Mouse (Mus musculus): ENCODE measurements around the gene Ncor2. TPM values are rescaled to one million over a fixed set of nuclear protein-coding genes. Genes with fewer than 3 reads are reported as not detected.

Ncor2 gene
- polyA plus RNA-seq, 1 experiment from 2014 or later: 78.3 TPM

GRCm38 (mm10) chr5:125076183-125076582, 102.8 kb downstream of the Ncor2 start:
- Histone ChIP-seq H3K27ac (no peak overlapping the region), H3K36me3 (ENCODE audit: inconsistent target) (peaks cover 36% of the 10 kb centered on the region), H3K79me2 (ENCODE audit: inconsistent target) (peaks cover 9% of the 10 kb centered on the region; the same call in 1 of the 2 replicates), H3K4me3 (ENCODE audit: inconsistent target) (no peak overlapping the region)
- 46% methylated on average over 9 of the region's 9 CpGs for WGBS (ENCODE audit: missing documents)

GRCm38 (mm10) chr5:125074571-125075171, 104.3 kb downstream of the Ncor2 start:
- Histone ChIP-seq H3K79me2 (ENCODE audit: inconsistent target) (peaks cover 9% of the 10 kb centered on the region; the same call in 1 of the 2 replicates), H3K27ac (no peak overlapping the region), H3K36me3 (ENCODE audit: inconsistent target) (peaks cover 26% of the 10 kb centered on the region), H3K4me3 (ENCODE audit: inconsistent target) (no peak overlapping the region)
- WGBS (ENCODE audit: missing documents): 56% methylated on average over 9 of the region's 10 CpGs

- peaks cover 27% of the 10 kb centered on the region for H3K36me3 ChIP-seq (ENCODE audit: inconsistent target)
- 96% methylated on average over 8 of the region's 8 CpGs for WGBS (ENCODE audit: missing documents)
These were observed 105.1 kb downstream of the Ncor2 start for GRCm38 (mm10) chr5:125073896-125074295.

GRCm38 (mm10) chr5:125073335-125073734, 105.7 kb downstream of the Ncor2 start:
- no peak overlapping the region for H3K27ac ChIP-seq
- peaks cover 21% of the 10 kb centered on the region for H3K36me3 ChIP-seq (ENCODE audit: inconsistent target)
- H3K79me2 ChIP-seq (ENCODE audit: inconsistent target): peaks cover 9% of the 10 kb centered on the region; the same call in 1 of the 2 replicates
- 97% methylated on average over 4 of the region's 4 CpGs for WGBS (ENCODE audit: missing documents)
- no peak overlapping the region for H3K4me3 ChIP-seq (ENCODE audit: inconsistent target)

More at GRCm38 (mm10) chr5:125073896-125074295, 105.1 kb downstream of the Ncor2 start:
- Histone ChIP-seq H3K4me3 (ENCODE audit: inconsistent target) (no peak overlapping the region), H3K27ac (no peak overlapping the region), H3K79me2 (ENCODE audit: inconsistent target) (peaks cover 9% of the 10 kb centered on the region; the same call in 1 of the 2 replicates)

GRCm38 (mm10) chr5:125072425-125072824, 106.6 kb downstream of the Ncor2 start:
- H3K79me2 ChIP-seq (ENCODE audit: inconsistent target): peaks cover 9% of the 10 kb centered on the region; the same call in 1 of the 2 replicates
- 0 out of 2 replicates have a peak overlapping the region, but pooled peaks have one; percentile 5 for H3K27ac ChIP-seq
- no peak overlapping the region for H3K4me3 ChIP-seq (ENCODE audit: inconsistent target)
- WGBS (ENCODE audit: missing documents): 52% methylated on average over 7 of the region's 7 CpGs
- H3K36me3 ChIP-seq (ENCODE audit: inconsistent target): peaks cover 12% of the 10 kb centered on the region; the same call in 1 of the 2 replicates

- WGBS (ENCODE audit: missing documents): 42% methylated on average over 4 of the region's 4 CpGs
- H3K79me2 ChIP-seq (ENCODE audit: inconsistent target): peaks cover 9% of the 10 kb centered on the region; the same call in 1 of the 2 replicates
- peaks cover 9% of the 10 kb centered on the region; the same call in 1 of the 2 replicates for H3K36me3 ChIP-seq (ENCODE audit: inconsistent target)
- H3K27ac ChIP-seq: 0 out of 2 replicates have a peak overlapping the region, but pooled peaks have one; percentile 5
- H3K4me3 ChIP-seq (ENCODE audit: inconsistent target): no peak overlapping the region
These were observed 107.1 kb downstream of the Ncor2 start for GRCm38 (mm10) chr5:125071919-125072318.

- H3K36me3 ChIP-seq (ENCODE audit: inconsistent target): peaks cover 24% of the 10 kb centered on the region
- 96% methylated on average over 2 of the region's 2 CpGs for WGBS (ENCODE audit: missing documents)
- peaks cover 9% of the 10 kb centered on the region; the same call in 1 of the 2 replicates for H3K79me2 ChIP-seq (ENCODE audit: inconsistent target)
- H3K27ac ChIP-seq: no peak overlapping the region
- H3K4me3 ChIP-seq (ENCODE audit: inconsistent target): no peak overlapping the region
These were observed 108.6 kb downstream of the Ncor2 start for GRCm38 (mm10) chr5:125070399-125070798.

GRCm38 (mm10) chr5:125069916-125070315, 109.1 kb downstream of the Ncor2 start:
- H3K79me2 ChIP-seq (ENCODE audit: inconsistent target): peaks cover 9% of the 10 kb centered on the region; the same call in 1 of the 2 replicates
- WGBS (ENCODE audit: missing documents): 94% methylated on average over 5 of the region's 5 CpGs
- H3K27ac ChIP-seq: no peak overlapping the region
- no peak overlapping the region for H3K4me3 ChIP-seq (ENCODE audit: inconsistent target)
- H3K36me3 ChIP-seq (ENCODE audit: inconsistent target): peaks cover 29% of the 10 kb centered on the region

GRCm38 (mm10) chr5:125069426-125069825, 109.6 kb downstream of the Ncor2 start:
- Histone ChIP-seq H3K79me2 (ENCODE audit: inconsistent target) (peaks cover 9% of the 10 kb centered on the region; the same call in 1 of the 2 replicates), H3K36me3 (ENCODE audit: inconsistent target) (peaks cover 34% of the 10 kb centered on the region)
- 95% methylated on average over 5 of the region's 5 CpGs for WGBS (ENCODE audit: missing documents)

GRCm38 (mm10) chr5:125068371-125068951, 110.6 kb downstream of the Ncor2 start:
- 77% methylated on average over 6 of the region's 16 CpGs for WGBS (ENCODE audit: missing documents)
- no peak overlapping the region for H3K4me3 ChIP-seq (ENCODE audit: inconsistent target)
- H3K36me3 ChIP-seq (ENCODE audit: inconsistent target): peaks cover 44% of the 10 kb centered on the region
- H3K27ac ChIP-seq: no peak overlapping the region
- H3K79me2 ChIP-seq (ENCODE audit: inconsistent target): peaks cover 2% of the 10 kb centered on the region; the same call in 1 of the 2 replicates

More at GRCm38 (mm10) chr5:125069426-125069825, 109.6 kb downstream of the Ncor2 start:
- no peak overlapping the region for H3K27ac ChIP-seq
- H3K4me3 ChIP-seq (ENCODE audit: inconsistent target): no peak overlapping the region

GRCm38 (mm10) chr5:125067673-125068072, 111.3 kb downstream of the Ncor2 start:
- H3K36me3 ChIP-seq (ENCODE audit: inconsistent target): peaks cover 45% of the 10 kb centered on the region
- H3K4me3 ChIP-seq (ENCODE audit: inconsistent target): no peak overlapping the region
- H3K79me2 ChIP-seq (ENCODE audit: inconsistent target): no peaks in the 10 kb centered on the region; the same call in 1 of the 2 replicates
- WGBS (ENCODE audit: missing documents): 97% methylated on average over 14 of the region's 14 CpGs
- no peak overlapping the region for H3K27ac ChIP-seq

GRCm38 (mm10) chr5:125066479-125067471, 112.2 kb downstream of the Ncor2 start:
- WGBS (ENCODE audit: missing documents): 94% methylated on average over 13 of the region's 13 CpGs
- Histone ChIP-seq H3K79me2 (ENCODE audit: inconsistent target) (no peaks in the 10 kb centered on the region; the same call in 1 of the 2 replicates), H3K4me3 (ENCODE audit: inconsistent target) (no peak overlapping the region), H3K36me3 (ENCODE audit: inconsistent target) (peaks cover 45% of the 10 kb centered on the region), H3K27ac (no peak overlapping the region)

- H3K27ac ChIP-seq: no peak overlapping the region
- 97% methylated on average over 10 of the region's 17 CpGs for WGBS (ENCODE audit: missing documents)
- peaks cover 6% of the 10 kb centered on the region; the same call in 1 of the 2 replicates for H3K79me2 ChIP-seq (ENCODE audit: inconsistent target)
- peaks cover 36% of the 10 kb centered on the region for H3K36me3 ChIP-seq (ENCODE audit: inconsistent target)
- no peak overlapping the region for H3K4me3 ChIP-seq (ENCODE audit: inconsistent target)
These were observed 116.0 kb downstream of the Ncor2 start for GRCm38 (mm10) chr5:125063015-125063414.

GRCm38 (mm10) chr5:125058267-125058668, 120.8 kb downstream of the Ncor2 start:
- 5% methylated on average over 29 of the region's 29 CpGs for WGBS (ENCODE audit: missing documents)

More at GRCm38 (mm10) chr5:125058267-125058668, 120.8 kb downstream of the Ncor2 start:
- H3K36me3 ChIP-seq (ENCODE audit: inconsistent target): no peaks in the 10 kb centered on the region; the same call in 1 of the 2 replicates
- 0 out of 2 replicates have a peak overlapping the region, but pooled peaks have one; percentile 8 for H3K4me3 ChIP-seq (ENCODE audit: inconsistent target)
- peaks cover 39% of the 10 kb centered on the region for H3K79me2 ChIP-seq (ENCODE audit: inconsistent target)
- peak overlapping the region; percentile 19; the same call in 1 of the 2 replicates for H3K27ac ChIP-seq
